Mouse (Mus musculus) hindbrain, postnatal 0 days (tissue): ENCODE measurements around the gene Zfp84. TPM values are rescaled to one million over a fixed set of nuclear protein-coding genes. Genes with fewer than 3 reads are reported as not detected.
A peak's percentile ranks its signal among the peaks of the same experiment; 100 is the strongest.

Experiments
- ATAC-seq: fragments of 200-750 bp; cut with Nextera tagmentation; 2 replicates; pipeline ENCODE4 v1.8.0; 2017; ENCODE audit warnings: mild to moderate bottlenecking, moderate TSS enrichment, moderate library complexity
- DNase-seq: peaks from one replicate; pipeline ENCODE4 v3.0.0-alpha.2; 2015; ENCODE audit warnings: low spot score
- H3K27ac ChIP-seq: fragments of 300-500 bp; sonication (generic); 2 replicates; pipeline ENCODE4 v1.5.1; 2014; ENCODE audit warnings: mild to moderate bottlenecking
- H3K27me3 ChIP-seq: fragments of 300-500 bp; sonication (generic); 2 replicates; pipeline ENCODE4 v1.6.1; 2014; ENCODE audit warnings: low read length, mixed read lengths; ENCODE audit not compliant: insufficient read depth
- H3K36me3 ChIP-seq: fragments of 300-500 bp; sonication (generic); 2 replicates; pipeline ENCODE4 v1.6.1; 2014; ENCODE audit warnings: low read length, mixed read lengths; ENCODE audit not compliant: insufficient read depth
- H3K4me1 ChIP-seq: fragments of 300-500 bp; sonication (generic); 2 replicates; pipeline ENCODE4 v1.6.1; 2014; ENCODE audit warnings: antibody characterized with exemption, low read length, mixed read lengths; ENCODE audit not compliant: insufficient read depth
- H3K4me2 ChIP-seq: fragments of 300-500 bp; sonication (generic); 2 replicates; pipeline ENCODE4 v1.6.1; 2014; ENCODE audit warnings: low read depth, mild to moderate bottlenecking, low read length, moderate library complexity, mixed read lengths
- H3K4me3 ChIP-seq: fragments of 300-500 bp; sonication (generic); 2 replicates; pipeline ENCODE4 v1.5.1; 2014; ENCODE audit warnings: low read length
- H3K9ac ChIP-seq: fragments of 300-500 bp; sonication (generic); replicated peaks from 2 replicates; pipeline ENCODE4 v1.6.1; 2014; ENCODE audit warnings: mild to moderate bottlenecking, low read length, moderate library complexity, mixed read lengths
- H3K9me3 ChIP-seq: fragments of 300-500 bp; sonication (generic); 2 replicates; pipeline ENCODE4 v1.6.1; 2016; ENCODE audit warnings: low read length, mixed read lengths
- CTCF ChIP-seq: IDR thresholded peaks from 2 replicates; pipeline ENCODE4 v1.5.1; 2016; ENCODE audit warnings: antibody characterized with exemption, control low read depth, low read depth
- WGBS: fragments of 180-500 bp; shearing (Covaris S2); extraction: QIAGEN DNeasy Blood & Tissue Kit; methylation state at CpG from one replicate; pipeline ENCODE4 v1.1.7; 2014; 5-methylcytosine and 5-hydroxymethylcytosine counted together
- polyA plus RNA-seq: library from polyadenylated mRNA; unstranded; fragments of >200 nt; fragmentation: Nextera tagmentation; extraction: Ambion mirVana; gene quantifications from 2 replicates; pipeline ENCODE4 v1.2.1, GENCODE M21; 2015
- total RNA-seq: library from RNA; depleted of rRNA; stranded (reverse); fragments of >200 nt; gene quantifications from 2 replicates; pipeline ENCODE4 v1.2.3, GENCODE M21; 2014

The Zfp84 gene
- total and polyA plus RNA-seq, 2 experiments from 2014 or later: 5.8 to 11.4 TPM

GRCm38 (mm10) chr7:29783871-29784551, 15.7 kb downstream of the Zfp84 start, which contains the start of gene Zfp30:
Gene Zfp30 (plus strand): TSS chr7:29783998.
- DNase-seq (peak; percentile 97), ATAC-seq (peak; percentile 97)
- Histone ChIP-seq H3K4me2 (peak within 1 kb of the TSS; percentile 77), H3K27ac (peak within 1 kb of the TSS; percentile 92), H3K4me1 (peaks cover 7% of the 10 kb centered on the region), H3K9ac (peak within 1 kb of the TSS; percentile 82), H3K4me3 (peak within 1 kb of the TSS; percentile 70), H3K36me3 (peaks cover 17% of the 10 kb centered on the region), H3K27me3 (no peaks in the 10 kb centered on the region), H3K9me3 (no peaks in the 10 kb centered on the region)
- no peak for TF ChIP-seq CTCF
- under 1% methylated on average over 45 of the region's 45 CpGs for WGBS

- Histone ChIP-seq H3K4me1 (peaks cover 7% of the 10 kb centered on the region), H3K9ac (peak overlapping the region; percentile 82; the same call in 1 of the 2 replicates), H3K9me3 (no peaks in the 10 kb centered on the region), H3K4me3 (peak overlapping the region; percentile 70), H3K27me3 (no peaks in the 10 kb centered on the region), H3K4me2 (peak overlapping the region; percentile 77), H3K27ac (no peak overlapping the region), H3K36me3 (peaks cover 21% of the 10 kb centered on the region)
- DNase-seq (peak; percentile 21), ATAC-seq (no peak)
- WGBS: 28% methylated on average over 8 of the region's 8 CpGs
- TF ChIP-seq CTCF: no peak
Observed at GRCm38 (mm10) chr7:29785023-29785422, 16.7 kb downstream of the Zfp84 start.

GRCm38 (mm10) chr7:29785888-29786287, 17.5 kb downstream of the Zfp84 start:
- H3K4me3 ChIP-seq: peak overlapping the region; percentile 70
- TF ChIP-seq CTCF: no peak
- H3K4me2 ChIP-seq: peak overlapping the region; percentile 77
- no peak overlapping the region for H3K27ac ChIP-seq
- ATAC-seq (no peak), DNase-seq (no peak)
- WGBS: 76% methylated on average over 5 of the region's 5 CpGs
- peaks cover 7% of the 10 kb centered on the region for H3K4me1 ChIP-seq
- H3K9me3 ChIP-seq: no peaks in the 10 kb centered on the region
- peak overlapping the region; percentile 82; the same call in 1 of the 2 replicates for H3K9ac ChIP-seq
- peaks cover 29% of the 10 kb centered on the region for H3K36me3 ChIP-seq
- H3K27me3 ChIP-seq: no peaks in the 10 kb centered on the region

GRCm38 (mm10) chr7:29792906-29793305, 24.6 kb downstream of the Zfp84 start:
- no peak overlapping the region for H3K4me3 ChIP-seq
- H3K4me1 ChIP-seq: no peaks in the 10 kb centered on the region
- H3K36me3 ChIP-seq: peaks cover 38% of the 10 kb centered on the region
- H3K27me3 ChIP-seq: no peaks in the 10 kb centered on the region
- no peak overlapping the region for H3K9ac ChIP-seq
- DNase-seq: no peak
- no peak overlapping the region for H3K4me2 ChIP-seq
- no peak for TF ChIP-seq CTCF
- no peak overlapping the region for H3K27ac ChIP-seq
- WGBS: 40% methylated on average over 27 of the region's 27 CpGs
- peaks cover 2% of the 10 kb centered on the region; the same call in 1 of the 2 replicates for H3K9me3 ChIP-seq
- no peak for ATAC-seq

GRCm38 (mm10) chr7:29807046-29807445, 38.7 kb downstream of the Zfp84 start:
- TF ChIP-seq CTCF: no peak
- WGBS: 83% methylated on average over 5 of the region's 5 CpGs
- H3K9me3 ChIP-seq: no peaks in the 10 kb centered on the region
- H3K4me3 ChIP-seq: no peak overlapping the region
- no peaks in the 10 kb centered on the region for H3K4me1 ChIP-seq
- H3K27me3 ChIP-seq: no peaks in the 10 kb centered on the region
- H3K9ac ChIP-seq: no peak overlapping the region
- DNase-seq (no peak), ATAC-seq (no peak)
- H3K36me3 ChIP-seq: no peaks in the 10 kb centered on the region
- no peak overlapping the region for H3K4me2 ChIP-seq
- H3K27ac ChIP-seq: no peak overlapping the region

- H3K36me3 ChIP-seq: no peaks in the 10 kb centered on the region
- H3K4me2 ChIP-seq: no peak overlapping the region
- no peak overlapping the region for H3K9ac ChIP-seq
- ATAC-seq (no peak), DNase-seq (no peak)
- no peaks in the 10 kb centered on the region for H3K27me3 ChIP-seq
- H3K27ac ChIP-seq: no peak overlapping the region
- no peaks in the 10 kb centered on the region for H3K9me3 ChIP-seq
- no peak for TF ChIP-seq CTCF
- WGBS: 87% methylated on average over 1 of the region's 1 CpGs
- 0 out of 2 replicates have a peak, but pooled peaks cover 11% of the 10 kb centered on the region for H3K4me1 ChIP-seq
- H3K4me3 ChIP-seq: no peak overlapping the region
Observed at GRCm38 (mm10) chr7:29812244-29812643, 43.9 kb downstream of the Zfp84 start.

GRCm38 (mm10) chr7:29814381-29814780, 46.0 kb downstream of the Zfp84 start:
- TF ChIP-seq CTCF: no peak
- H3K27me3 ChIP-seq: no peaks in the 10 kb centered on the region
- no peak for ATAC-seq
- WGBS: 95% methylated on average over 2 of the region's 2 CpGs
- H3K27ac ChIP-seq: no peak overlapping the region
- H3K36me3 ChIP-seq: no peaks in the 10 kb centered on the region
- peaks cover 22% of the 10 kb centered on the region; the same call in 1 of the 2 replicates for H3K4me1 ChIP-seq
- peak overlapping the region; percentile 78; the same call in 1 of the 2 replicates for H3K4me2 ChIP-seq
- no peak overlapping the region for H3K9ac ChIP-seq
- DNase-seq: no peak
- H3K9me3 ChIP-seq: no peaks in the 10 kb centered on the region
- H3K4me3 ChIP-seq: no peak overlapping the region
